Mouse (Mus musculus) lung, postnatal 10 days (tissue): ENCODE data around the gene Car4.

Experiments used
- DNase-seq: peaks from one replicate; pipeline ENCODE4 v3.0.0; 2021

Gene Car4

DNA sequence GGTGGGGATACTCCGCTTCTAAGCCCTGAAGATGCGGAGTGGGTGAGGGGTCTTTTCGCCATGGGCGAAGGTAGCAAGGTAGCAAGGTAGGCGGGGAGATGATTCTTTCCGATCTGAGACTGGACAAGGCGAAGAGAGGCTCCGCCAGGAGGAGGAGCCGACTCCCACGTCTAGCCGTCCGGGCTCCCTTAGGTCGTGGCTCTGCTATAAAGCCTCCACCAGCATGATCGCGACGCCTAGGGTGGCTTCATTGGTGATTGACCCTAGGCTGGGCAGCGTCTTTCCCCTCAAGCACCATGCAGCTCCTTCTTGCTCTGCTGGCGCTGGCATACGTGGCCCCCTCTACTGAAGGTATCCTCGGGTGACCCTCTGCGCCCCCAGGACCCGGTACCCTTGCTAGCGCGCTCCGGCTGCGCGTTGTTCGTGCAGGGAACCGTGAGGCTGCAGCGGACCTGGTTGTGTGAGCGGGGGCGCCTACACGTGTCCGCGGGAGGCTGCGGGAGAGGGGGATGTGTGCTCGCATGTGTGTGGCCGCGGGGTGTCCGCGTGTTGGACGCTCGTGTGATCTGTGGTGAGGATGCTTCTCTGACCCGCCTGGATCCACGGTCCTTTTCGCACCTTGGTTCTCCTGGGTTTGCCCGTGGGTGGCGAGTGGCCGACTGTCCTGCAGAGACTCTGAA lies at the start of gene Car4:
Gene Car4, plus strand, starts transcription at position 196 of the 680 bp plus-strand sequence.
- peak; percentile 30 for DNase-seq

DNA sequence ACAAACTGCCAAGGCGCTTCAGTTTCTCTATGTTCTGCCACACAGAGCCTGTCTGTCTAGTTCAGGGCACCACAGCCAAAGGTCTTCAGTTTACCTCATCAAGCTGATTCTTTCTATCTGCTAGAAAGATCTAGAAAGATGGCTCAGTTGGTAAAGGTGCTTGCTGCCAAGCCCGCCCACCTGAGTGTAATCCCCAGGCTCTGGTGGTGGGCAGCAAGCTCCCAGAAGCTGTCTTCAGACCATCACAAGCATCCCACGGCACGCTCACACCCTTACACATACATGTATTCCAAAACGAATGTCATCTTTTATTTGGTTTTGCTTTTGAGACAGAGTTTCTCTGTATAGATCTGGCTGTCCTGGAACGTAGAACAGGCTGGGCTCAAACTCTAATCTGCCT lies 49.1 kb upstream of the Car4 start:
- no peak for DNase-seq

DNA sequence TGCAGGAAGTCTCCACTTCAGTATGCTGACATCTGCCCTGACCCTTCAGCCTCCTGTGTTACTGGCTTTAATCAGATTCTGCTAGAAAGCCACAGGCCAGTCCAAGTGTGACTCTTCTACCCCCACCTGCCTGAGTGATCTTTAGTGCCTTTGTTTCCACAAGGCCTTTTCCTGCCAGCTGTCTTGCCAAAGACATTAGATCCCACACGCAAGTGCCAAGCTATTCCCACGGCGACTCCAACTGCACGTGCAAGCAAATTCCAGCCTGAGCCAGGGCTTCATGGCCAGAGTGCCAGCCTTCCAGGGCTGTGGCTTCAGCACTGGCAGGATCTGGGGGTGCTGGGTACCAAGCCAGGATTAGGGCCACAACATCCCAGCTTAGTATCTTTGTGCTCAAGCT lies 47.2 kb upstream of the Car4 start:
- no peak for DNase-seq

DNA sequence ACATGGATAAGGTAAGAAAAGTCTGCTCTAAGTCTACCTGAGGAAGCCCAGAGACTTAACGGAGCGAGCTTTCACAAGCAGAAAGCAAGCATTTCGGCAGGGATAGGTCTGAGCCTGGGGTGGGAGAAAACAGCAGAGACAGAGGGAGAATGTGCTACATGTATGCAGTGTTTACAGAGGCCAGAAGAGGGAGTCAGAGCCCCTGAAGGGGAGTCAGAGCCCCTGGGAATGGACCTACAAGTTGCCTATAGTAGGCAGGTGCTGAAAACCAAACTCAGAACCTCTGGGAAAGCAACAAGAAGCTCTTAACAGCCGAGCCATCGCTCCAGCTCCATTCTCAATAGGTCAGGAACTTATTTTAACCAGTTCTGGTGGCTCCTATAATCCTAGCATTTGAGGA lies 42.9 kb upstream of the Car4 start:
- DNase-seq = no peak

DNA sequence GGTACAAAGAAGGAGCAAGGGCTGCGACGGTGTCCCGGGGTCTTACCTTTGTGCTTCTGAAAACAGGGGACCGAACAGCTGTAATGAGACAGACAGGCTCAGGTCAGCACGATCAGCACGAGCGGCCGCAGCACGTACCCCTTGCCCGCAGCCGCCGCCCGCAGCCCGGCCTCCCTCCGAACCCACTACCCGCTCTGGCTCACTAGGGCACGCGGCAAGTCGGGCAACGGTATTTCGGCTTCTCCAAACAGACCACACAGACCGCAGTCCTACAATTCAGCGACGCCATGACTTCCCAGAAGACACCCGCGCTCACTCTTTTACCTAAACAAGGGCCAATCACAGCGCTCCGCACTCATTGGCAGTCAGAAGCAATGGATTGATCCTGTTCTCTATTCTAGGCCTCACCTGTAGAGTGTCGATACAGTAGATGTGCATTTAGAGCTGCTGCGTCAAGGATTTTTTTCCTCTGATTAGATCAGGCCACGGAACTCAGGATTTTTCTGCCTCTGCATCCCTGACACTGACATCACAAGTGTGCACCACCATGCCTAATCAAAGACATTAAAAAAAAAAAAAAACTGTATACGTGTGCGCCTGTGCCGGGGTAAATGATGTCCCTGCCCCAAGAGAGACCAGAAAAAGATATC lies 41.4 kb upstream of the Car4 start, which contains the start of gene Znhit3:
Gene Znhit3, minus strand, starts transcription at position 314 of the 650 bp plus-strand sequence.
- DNase-seq = peak; percentile 93

DNA sequence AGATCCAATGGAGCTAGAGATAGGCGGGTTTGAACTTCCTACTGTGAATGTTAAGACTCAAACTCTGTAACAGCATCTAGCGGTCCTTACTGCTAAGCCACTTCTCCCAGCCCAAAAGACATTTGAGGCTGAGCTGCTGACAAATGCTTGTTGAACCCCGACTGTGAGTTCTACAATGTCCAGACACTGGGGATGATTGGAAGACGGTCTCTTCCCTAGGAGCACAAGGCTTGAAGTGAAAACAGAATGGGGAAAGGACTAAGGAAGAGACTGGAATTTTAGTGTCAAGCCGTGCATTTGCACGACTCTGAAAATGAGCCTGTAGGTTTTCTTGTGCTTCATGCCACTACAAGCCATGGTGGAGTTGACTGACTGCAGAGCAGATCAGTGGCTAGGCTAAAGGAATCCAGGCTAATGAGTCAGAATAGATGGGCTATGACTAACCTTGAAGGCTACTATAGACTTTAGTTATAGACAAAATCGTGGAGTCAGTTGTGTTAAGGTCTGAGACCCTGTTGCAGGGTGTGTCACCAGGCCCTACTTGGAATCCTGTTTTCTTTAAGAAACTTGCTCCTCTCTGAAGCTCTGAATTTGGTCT lies 40.8 kb upstream of the Car4 start:
- no peak for DNase-seq

DNA sequence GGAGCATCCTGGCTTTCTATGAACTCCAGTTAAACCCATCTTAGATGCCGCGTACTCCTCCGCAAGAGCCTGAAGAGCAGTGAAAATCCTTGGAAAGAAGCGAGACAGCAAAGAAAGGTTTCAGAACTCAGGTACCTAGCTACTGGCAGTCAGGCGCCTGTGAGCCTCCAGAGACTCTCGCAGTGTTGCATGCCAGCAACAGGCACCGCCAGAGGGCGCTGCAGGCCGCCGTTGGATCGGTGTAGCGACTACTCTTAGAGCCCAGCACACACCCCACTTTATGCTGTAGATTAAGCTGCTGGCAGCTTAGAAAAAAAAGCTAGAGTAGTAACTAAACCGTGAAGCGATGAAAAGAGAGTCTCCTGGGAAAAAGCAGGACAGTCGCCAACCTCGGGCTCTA lies 39.2 kb upstream of the Car4 start:
- DNase-seq = peak; percentile 90

DNA sequence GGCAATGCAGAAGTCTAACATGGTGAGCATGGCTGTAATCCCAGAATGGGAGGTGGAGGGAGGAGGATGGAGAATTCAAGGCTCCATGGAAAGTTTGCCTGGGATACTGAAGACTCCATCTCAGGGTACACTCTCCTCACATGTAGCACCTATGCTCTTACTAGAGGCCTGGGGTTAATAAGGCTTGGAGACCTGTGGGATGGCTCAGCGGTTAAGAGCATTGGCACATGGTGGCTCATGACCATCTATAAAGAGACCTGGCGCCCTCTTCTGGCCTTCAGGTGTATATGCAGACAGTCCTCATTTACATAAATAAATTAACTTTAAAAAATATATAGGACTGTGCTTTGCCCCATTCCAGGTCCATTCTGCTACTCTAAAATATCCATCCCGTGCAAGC lies 38.3 kb upstream of the Car4 start:
- peak; percentile 40 for DNase-seq

DNA sequence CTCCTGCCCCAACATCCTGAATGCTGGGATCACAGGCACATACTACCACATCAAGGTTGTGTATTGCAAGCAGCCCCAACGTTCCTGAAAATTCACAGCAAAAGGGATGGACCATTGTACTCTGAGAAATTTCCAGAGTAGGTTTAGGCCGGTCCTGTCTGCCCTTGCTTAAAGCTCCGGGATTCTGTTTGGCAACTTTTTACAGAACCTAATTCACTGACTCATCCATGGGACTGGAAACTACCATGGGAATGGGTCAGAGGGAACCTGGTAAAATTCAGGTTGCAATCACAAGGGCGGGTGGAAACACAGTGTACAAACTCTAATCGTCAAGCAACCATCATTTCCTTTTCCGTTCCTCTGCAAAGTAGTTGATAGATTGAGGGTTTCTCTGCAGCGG lies 37.6 kb upstream of the Car4 start:
- no peak for DNase-seq

DNA sequence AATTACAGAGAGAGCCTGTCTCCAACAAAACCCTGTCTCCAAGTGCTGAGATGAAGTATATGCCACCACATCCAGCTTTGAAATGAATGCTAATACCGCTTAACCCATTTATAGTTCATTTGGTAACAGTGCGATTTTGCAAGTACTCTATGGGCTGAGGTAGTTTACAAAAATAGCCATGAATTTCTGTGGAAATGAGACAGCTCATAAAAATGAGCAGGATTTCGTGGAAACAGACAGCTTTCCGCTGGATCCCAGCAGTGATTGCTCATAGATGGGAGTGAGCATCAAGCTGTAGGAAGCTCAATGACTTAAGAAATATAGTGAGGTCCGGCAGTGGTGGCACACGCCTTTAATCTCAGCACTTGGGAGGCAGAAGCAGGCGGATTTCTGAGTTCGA lies 36.6 kb upstream of the Car4 start:
- no peak for DNase-seq

DNA sequence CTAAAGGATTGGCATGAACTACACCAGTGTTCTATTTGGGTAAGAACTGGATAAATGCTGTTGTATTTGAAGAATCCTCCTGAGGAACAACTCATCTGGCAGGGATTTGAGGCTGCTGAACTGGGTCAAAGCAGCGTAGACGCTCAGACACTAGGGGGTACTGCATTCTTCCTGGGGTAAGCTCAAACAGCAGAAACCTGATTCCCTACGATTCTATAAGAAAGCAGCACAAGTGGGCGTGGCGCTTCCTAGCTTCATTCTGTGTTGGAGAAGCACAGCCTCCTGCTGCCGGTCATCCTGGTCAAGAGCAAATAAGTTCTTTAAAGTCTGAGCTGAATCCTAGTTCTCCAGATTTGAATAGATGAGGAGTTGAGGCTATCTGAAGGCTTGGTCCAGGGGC lies 25.3 kb upstream of the Car4 start:
- DNase-seq = no peak

DNA sequence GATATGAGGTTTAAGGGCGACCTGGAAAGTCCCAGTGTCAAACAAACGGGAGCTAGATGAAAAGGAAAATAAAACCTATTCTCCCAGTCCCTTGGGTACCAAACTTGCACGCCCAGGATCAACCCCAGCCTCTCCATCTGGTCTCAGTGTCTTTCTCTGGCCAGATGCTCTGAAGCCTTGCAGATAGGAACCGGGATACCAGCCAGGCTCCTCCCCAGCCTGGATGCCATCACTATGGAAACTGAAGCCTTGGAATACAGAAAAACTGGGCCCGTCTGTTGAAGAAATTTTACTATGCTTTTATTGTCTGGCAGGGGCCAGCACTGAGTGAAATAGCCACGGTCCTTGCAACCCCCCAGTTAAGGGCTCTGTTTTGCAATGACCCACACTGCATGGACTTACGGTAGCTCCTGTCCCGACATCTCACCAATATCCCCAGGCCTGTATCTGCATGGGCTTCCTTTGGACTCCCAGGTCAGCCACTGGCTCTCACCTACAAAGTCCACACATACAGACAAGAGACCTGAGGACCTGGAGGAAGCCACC lies 18.0 kb upstream of the Car4 start:
- no peak for DNase-seq

DNA sequence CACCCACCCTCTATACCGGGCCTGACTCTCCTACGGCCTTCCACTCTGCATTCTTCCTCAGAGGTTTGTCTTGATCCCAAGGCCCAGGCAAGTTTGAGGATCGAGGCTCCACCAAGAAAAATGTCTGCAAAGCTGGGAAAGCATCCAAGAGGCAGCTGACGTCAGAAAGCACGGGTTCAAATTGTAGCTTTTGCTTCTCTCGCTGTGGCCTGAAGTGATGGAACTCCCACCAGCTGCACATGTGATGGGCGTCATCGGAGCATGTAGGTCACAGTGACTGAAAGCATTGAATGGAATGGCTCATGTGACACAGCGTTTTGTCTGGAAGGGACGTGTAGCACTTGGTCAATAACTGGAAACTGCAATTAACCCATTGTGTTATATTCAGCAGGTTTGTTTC lies 17.4 kb upstream of the Car4 start:
- no peak for DNase-seq

DNA sequence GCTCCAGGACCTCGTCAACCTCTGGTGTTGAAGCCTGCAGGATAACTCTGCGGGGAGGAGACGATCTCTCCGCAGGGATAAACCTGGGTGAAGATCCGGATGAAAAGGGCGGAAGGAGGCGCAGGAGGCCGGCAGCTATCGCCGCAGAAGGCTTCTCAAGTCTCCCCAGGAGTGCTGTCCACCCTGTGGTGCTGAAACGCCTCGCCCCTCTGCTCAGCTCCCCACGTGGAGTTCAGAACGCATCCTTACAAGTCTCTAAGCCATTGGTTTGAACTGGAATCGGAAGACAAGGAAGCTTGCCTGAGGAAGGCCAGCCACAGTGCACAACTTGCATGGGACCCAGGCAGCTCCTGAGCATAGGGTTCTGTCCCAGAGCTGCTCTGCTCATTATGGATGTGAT lies 13.6 kb upstream of the Car4 start:
- DNase-seq = peak; percentile 87

DNA sequence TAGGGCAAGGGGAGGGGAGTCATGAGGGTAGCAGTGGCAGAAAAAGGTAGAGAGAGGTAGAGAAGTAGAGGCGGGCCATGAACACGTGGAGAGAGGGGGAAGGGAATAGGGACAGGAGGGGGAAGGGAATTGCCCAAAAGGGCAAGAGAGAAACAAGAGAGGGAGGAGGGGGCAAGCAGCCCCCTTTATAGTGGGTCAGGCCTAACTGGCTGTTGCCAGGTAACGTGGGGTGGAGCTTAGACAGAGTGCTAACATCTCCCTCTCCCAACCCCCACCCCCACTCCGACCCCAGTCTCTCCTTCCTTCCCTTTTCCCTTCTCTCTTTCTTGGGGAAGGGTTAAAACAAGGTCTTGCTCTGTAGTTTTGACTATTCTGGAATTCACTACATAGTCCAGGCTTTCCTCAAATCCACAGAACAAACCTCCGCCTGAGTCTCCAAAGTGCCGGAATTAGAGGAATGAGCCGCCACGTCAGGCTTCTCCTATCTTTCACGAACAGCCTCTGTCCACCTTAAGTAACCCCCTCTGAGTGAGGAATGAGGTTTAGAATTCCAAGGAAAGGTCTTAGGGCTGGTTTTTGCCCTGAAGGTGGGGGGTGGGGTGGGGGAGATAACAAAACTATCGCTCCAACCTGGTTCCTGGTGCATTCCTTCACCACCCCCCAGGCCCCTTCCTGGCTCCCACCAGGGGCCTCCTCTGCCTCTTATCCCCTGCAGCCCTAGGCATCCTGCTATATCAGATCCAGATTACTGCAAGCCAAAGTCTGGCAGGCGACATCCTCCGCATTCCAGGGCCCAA lies 12.7 kb upstream of the Car4 start:
- DNase-seq = no peak

DNA sequence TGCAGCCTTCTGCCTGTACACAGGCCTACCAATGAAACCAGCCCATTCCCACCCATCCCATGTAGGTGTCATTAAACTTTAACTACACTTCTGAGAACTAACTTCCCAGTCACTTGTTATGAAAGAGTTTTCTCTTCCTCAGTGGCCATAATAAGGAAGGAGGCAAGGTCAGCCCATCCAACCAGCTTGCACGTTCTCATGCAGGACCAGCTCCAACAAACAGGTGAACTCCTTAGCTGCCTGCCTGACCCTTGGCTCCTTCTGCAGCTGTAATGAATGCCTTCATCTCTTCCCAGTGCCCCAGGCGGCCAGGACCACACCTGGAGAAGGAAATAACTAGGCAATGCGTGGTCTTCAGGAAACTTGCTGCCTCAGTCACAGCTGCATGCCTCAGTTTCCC lies 11.7 kb upstream of the Car4 start:
- DNase-seq = no peak

DNA sequence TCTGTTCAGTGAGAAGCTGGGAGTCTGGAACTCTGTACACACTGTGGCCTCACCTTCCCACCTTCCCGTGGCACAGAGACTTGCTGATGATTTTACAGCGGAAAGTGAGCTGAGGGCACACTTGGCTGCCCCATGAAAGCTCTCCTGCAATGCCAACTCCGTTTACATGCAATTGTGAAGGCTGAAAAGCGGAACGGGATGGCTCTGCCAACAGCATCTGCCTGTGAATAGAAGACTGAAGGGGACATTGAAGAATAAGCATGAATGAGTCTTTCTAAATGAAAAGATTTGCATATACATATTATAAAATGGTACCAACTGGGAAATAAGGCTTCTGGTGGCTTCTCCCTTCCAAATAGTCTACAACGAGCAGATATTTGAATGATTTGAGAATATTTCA lies 10.4 kb upstream of the Car4 start:
- DNase-seq = no peak

DNA sequence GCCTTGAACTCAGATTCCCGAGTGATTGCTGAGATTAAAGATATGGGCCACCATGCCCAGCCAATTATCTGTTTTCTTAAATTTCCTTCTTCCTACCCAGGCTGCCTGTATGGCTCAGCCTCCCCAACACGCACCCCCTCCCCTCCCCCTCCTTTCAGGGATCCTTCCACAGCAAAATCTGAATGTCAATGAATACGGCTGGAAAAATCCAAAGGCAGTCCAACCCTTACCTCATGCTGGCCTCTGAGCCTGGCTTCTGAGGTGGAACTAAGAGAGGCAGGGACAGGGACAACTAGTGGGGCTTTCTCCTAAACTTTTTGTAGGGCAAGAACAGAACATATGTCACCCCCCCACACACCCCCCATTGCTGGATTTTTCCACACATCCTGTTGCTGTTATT lies 9.5 kb upstream of the Car4 start:
- DNase-seq = no peak

DNA sequence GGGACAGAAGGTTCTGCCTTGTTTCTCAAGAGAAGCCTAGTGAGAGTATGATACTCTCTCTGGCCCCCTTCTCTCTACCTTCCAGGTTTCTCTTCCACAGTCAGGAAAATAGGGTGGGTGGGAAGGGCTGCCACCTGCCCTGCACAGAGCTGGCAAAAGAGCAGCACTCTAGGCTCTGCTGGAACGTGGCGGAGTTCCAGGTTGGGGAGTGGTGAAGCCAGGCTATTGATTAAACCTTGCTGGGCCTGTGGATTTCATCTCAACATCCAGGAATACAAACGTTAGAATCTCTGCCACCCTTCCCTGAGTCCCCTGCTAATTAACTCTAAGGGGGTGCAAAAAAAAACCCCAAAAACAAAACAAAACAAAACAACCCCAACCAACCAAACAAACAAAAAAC lies 9.1 kb upstream of the Car4 start:
- no peak for DNase-seq

DNA sequence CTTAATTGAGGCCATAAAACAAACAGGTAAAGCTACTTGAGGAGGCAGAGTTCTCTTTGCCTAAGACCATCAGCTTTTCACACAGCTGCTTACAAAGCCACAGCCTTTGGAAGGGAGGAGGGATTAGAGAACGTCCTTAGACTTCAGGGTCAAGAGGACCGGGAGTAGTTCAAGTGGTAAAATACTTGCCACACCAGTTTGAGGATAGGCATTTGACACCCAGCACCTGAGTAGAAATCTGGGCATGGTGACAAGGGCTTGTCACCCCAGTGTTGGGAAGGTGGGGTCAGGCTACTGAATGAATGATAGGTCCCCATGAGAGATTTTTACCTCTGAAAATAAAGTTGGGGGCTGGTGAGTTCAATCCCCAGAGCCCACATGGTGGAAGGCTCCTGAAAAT lies 5.0 kb upstream of the Car4 start:
- peak; percentile 63 for DNase-seq

DNA sequence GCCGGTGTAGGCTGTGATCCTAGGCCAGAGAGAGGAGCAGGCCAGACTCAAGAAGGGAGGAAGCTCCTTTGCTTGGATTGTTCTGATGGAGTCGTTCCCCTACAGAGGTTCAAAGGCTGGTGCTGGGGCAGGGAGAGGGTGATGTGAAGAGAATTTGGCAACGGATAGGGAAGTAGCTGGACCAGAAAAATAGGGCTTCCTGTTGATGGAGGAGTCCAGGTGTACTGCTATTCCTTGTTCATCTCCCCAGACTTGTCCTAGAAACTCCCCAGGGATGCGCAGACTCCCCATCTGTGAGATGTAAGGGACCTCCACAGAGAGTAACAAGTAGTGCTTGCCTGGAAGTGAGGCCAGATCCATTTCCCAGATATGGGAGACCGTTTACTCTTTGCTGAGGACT lies 1.2 kb upstream of the Car4 start:
- no peak for DNase-seq

DNA sequence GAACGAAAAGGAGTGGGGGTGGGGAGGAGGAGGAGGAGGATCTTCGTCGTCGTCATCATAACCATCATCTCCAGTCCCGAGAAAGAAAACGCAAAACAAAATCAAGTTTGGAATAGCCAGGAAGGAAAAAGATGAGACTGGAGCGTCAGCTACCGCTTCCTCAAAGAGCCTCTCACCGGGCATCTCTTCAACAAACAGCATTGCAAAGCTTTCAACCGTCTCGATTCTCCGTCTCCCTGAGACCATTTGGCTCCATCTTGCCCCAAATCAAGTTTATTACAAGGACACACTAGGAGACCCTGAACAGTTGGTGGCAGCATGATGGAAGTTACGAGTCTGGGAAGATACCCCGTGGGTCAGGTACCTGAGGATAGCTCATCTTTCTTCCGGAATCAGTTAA lies 415 bp upstream of the Car4 start:
- no peak for DNase-seq

DNA sequence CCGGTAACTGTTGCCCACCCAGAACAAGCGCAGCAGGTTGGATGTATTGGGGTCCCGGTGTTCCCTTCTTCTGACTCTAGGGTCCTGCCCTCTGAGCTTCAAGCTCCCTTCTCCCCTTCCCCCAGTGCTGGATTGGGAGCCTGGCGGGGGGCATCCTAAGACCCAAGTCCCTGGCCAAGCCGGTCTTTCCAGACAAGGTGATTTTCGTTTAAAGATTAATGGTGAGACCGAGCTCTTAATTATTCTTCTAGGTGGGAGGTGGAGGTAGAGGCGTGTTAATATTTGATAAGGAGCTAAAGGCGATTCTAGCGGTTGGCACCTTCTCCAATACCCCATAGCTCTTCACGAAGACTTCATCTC lies 665 bp downstream of the Car4 start:
- no peak for DNase-seq

DNA sequence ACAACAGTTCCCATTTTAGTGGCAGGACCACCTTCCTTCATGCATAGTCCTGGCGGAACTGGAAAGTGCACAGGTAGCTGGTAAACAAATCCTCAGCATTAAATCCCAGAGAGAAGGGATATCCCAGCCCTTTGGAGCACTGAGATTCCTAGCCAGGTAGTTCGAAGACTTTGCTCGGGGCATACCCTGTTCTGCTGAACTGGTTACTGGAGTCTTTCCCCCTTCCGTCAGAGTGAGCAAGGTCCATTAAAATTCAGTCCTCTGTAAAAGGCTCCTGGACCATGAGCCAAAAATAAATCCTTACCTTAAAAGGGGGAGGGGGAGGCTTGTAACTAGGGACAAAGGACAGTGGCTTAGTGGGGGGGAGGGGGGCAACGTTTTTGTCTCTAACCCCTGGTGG lies 1.6 kb downstream of the Car4 start:
- no peak for DNase-seq
